Mouse (Mus musculus) lung, adult 2 months (tissue): ENCODE measurements around the gene S100a6. TPM values are rescaled to one million over a fixed set of nuclear protein-coding genes. Genes with fewer than 3 reads are reported as not detected.

Experiments
- DNase-seq: peaks from one replicate; pipeline ENCODE4 v3.0.0; 2022
- H3K4me1 ChIP-seq: fragments of 200-500 bp; 2 replicates; pipeline ENCODE4 v1.6.1; 2011; ENCODE audit warnings: low read length; ENCODE audit not compliant: control insufficient read depth, insufficient read depth
- H3K4me3 ChIP-seq: fragments of 200-500 bp; replicated peaks from 2 replicates; pipeline ENCODE3; 2011; ENCODE audit warnings: low read depth, mild to moderate bottlenecking, control low read depth, low read length; ENCODE audit errors: extremely low read depth
- CTCF ChIP-seq: fragments of 200-500 bp; IDR thresholded peaks from 2 replicates; pipeline ENCODE4 v1.5.1; 2011; ENCODE audit warnings: mild to moderate bottlenecking, low read length, control low read depth; ENCODE audit not compliant: insufficient read depth
- POLR2A ChIP-seq: fragments of 200-500 bp; IDR thresholded peaks from 2 replicates; pipeline ENCODE4 v1.6.1; 2011; ENCODE audit warnings: low read depth, mild to moderate bottlenecking, control low read depth, low read length, borderline replicate concordance; ENCODE audit errors: extremely low read depth
- WGBS: fragments of 180-500 bp; shearing (Covaris S2); methylation state at CpG from one replicate; pipeline ENCODE4 v1.1.7; 2018; 5-methylcytosine and 5-hydroxymethylcytosine counted together
- polyA plus RNA-seq: library from polyadenylated mRNA; depleted of rRNA; stranded (reverse); fragments of >200 nt; gene quantifications from 2 replicates; pipeline ENCODE4 v1.2.3, GENCODE M21; 2012; rRNA removed

Gene S100a6
- polyA plus RNA-seq = 439 and 454 TPM in 2 replicates

DNA sequence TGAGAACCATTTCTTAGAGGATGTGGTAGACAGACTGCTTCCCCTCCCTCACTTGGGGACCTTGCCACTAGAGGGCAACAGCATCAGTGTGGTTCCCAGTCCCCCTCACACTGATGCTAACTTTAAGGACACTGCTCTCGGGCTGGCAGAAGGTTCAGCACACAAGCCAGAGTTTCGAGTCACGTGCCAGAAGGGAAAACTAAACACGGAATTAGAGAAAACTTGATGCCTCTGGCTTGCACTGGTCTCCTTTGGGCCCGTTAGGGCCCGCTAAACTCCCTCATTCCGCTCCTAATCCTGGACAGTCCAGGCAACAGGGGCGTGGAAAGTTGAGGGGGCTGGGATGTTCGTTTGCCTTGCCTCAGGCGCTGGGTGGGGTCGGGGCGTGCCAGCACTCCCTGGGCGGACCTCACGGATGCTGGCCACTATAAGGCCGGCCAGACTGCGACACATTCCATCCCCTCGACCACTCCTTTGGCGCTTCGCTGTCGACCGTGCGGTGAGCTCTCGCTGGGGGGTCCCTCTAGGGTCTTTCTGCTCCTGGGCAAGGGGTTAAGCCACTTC, at the start of gene S100a6:
TSS of gene S100a6 (plus strand) at position 155 of the 564 bp plus-strand sequence.
- Histone ChIP-seq H3K4me3 (peak within 1 kb of the TSS; percentile 49), H3K4me1 (0 out of 2 replicates have a peak, but pooled peaks cover 2% of the 10 kb centered on the region)
- WGBS = 3% methylated on average over 23 of the region's 23 CpGs
- TF ChIP-seq POLR2A (peak; percentile 86; the same call in 1 of the 2 replicates), CTCF (peak; percentile 91)
- DNase-seq = peak; percentile 57

DNA sequence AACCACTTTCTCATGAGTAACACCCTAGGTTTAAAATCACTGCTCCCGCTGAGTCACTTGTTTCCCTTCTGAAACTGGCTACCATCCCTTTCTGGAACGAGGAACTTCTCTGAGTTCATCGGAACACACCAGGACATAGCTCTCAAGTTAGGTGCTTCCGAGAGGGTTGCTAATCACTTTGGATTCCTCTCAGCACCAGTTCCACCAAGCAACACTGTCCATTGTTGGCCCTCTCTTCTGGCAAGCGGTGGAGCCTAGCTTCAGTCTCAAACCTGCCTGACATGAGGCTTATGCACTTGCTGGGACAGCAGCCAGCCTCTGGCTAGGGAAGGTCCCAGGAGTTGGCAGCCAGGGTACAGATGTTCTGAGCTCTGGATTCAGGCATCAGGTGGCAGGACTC, 38.0 kb upstream of the S100a6 start:
- Histone ChIP-seq H3K4me1 (no peaks in the 10 kb centered on the region), H3K4me3 (no peak overlapping the region)
- no peak for DNase-seq
- TF ChIP-seq POLR2A (no peak), CTCF (no peak)
- 77% methylated on average over 5 of the region's 5 CpGs for WGBS

DNA sequence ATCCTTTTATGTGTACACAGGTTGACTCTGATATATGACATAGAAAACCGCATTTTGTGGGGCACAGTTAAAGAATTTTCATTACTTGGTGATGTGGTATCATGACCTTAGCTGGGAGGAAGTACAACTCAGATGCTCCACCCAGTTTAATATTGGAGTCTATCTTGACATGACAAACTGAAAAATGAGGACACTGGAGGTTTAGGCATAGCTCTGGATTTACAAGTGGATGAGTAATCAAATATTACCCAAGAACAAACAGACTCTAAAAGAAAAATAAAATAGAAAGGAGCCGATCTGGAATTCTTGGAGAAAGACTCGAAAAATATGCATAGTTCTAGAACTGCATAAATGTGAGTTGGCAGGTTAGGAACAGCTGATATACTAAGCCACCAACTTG, 37.4 kb upstream of the S100a6 start:
- no peak for DNase-seq
- Histone ChIP-seq H3K4me1 (no peaks in the 10 kb centered on the region), H3K4me3 (no peak overlapping the region)
- TF ChIP-seq POLR2A = no peak
- TF ChIP-seq CTCF = no peak
- 62% methylated on average over 3 of the region's 3 CpGs for WGBS

DNA sequence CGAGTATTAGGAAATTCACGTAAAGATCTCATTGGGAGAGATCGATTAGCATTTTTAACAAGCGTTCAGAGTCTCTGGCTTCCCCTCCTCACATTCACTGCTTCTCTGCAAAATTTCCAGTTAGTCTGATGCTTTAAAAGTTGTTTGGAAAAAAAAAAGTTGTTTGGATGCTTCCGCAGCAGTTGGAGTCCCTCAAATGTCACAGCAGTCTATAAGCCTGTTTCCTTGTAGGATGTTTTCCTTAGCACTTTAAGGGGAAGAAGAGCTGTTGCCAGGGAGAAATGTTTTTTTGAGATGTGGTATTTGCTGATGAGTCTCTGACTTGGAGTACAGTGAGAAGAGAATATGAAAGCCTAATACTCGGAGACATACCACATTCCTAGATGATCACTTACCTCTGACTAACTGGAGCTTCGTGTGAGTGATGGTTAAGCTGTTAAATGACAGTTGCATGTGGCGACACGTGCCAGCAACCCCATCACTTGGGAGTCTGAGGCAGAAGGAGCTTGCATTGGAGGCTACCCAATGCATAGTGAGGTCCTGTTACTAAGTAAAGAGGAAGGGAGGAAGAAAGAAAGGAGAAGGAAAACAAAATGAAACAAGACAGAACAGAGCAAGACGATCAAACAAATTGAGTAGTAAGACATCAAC, 36.2 kb upstream of the S100a6 start:
- 61% methylated on average over 10 of the region's 10 CpGs for WGBS
- H3K4me1 ChIP-seq = no peaks in the 10 kb centered on the region
- TF ChIP-seq POLR2A (no peak), CTCF (no peak)
- no peak overlapping the region for H3K4me3 ChIP-seq
- no peak for DNase-seq

DNA sequence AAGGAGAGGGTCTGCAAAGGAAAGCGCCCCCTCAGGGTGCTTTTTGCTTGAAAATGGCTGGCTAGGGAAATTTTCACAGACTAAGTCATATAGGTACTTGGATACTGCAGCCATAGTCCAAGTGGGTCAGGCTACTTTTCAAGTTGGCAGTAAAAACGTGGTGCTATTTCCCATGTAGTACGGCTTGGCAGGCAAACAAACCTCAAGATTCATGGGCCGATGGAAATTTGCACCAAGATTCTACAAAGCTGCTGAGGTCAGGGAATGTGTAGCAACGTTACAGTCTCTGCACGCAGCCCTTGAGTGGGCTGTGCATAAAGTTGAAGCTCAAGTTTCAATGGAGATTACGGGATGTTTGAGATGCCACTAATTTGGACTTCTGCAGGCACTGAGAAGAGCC, 33.2 kb upstream of the S100a6 start:
- no peak for TF ChIP-seq CTCF
- TF ChIP-seq POLR2A = no peak
- WGBS = 58% methylated on average over 7 of the region's 7 CpGs
- Histone ChIP-seq H3K4me1 (no peaks in the 10 kb centered on the region), H3K4me3 (no peak overlapping the region)
- DNase-seq = no peak

DNA sequence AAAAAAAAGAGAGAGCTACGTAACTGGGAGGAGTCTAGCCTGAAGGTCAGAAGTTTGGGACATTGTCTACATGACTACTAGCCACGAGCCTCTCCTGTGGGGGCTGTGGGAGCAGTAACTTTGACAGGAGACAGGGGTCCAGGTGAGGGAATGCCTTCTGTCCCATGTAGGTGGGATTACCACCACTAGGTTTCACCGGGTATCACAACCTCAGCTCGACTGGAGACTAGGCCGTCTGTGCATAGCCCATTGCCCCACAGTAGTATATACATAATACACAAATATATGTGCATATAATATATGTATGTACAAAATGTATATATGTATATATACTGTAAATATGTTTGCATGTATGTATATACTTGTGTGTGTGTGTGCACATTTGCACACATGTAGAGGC, 31.5 kb upstream of the S100a6 start:
- DNase-seq = no peak
- 97% methylated on average over 5 of the region's 5 CpGs for WGBS
- no peak overlapping the region for H3K4me3 ChIP-seq
- TF ChIP-seq CTCF (no peak), POLR2A (no peak)
- H3K4me1 ChIP-seq = peaks cover 1% of the 10 kb centered on the region

DNA sequence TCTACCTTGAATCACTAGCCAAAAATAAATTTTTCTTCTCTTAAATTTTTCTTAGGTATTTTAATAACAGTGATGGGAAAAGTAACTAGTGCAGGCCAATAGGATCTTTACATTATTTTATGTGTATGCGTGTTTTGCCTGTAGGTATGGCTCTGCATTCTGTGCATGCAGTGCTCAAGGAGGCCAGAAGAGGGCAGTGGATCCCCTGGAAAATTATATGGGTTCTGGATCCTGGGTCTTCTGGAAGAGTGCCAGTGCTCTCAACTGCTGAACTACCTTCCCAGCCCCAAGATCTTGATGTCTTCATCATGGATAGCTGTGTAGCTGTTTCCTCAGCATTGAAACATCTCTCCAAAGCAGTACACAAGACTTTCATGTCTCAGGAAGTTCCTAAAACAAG, 30.5 kb upstream of the S100a6 start:
- no peak overlapping the region for H3K4me3 ChIP-seq
- TF ChIP-seq CTCF (no peak), POLR2A (no peak)
- no peak for DNase-seq
- WGBS = 100% methylated on average over 1 of the region's 1 CpGs
- peaks cover 11% of the 10 kb centered on the region for H3K4me1 ChIP-seq

DNA sequence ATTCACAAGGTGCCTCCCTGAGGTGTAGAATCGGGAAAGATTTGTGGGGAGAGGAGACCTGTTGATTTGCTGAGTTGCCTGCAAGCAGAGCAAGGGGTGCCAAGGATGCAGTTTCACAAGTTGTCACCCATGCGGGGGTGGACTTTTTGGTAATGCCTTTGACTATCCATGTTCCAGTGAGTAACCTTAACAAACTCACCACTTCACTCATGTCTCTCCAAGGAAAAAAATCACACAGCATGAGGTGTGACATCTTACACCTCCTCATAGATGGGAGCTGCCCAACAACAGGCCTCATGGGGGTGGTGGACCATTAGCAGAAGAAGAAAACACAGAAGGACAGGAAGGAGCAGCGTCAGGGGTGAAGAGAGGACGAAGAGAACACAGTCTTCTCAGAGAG, 30.1 kb upstream of the S100a6 start:
- 88% methylated on average over 4 of the region's 4 CpGs for whole genome bisulfite sequencing

DNA sequence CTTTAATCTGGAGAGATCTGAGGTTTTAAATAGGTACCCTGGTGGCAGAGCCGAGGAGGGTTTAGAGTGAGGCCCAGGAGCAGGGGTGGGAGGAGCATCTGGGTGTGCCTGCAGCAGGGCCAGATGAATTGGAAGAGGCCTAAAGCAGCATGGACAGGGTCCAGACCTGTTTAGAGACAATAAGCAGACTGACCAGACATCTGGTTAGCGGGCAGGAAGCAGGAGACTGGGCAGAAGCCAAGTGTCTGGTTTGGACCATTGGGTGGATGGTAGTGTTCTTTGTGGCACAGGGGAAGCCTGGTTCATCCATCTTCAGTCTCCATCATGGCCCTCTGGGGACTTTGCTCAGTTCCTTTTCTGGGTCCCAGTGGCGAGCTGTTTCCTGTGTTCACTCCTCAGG, 28.8 kb upstream of the S100a6 start:
- 42% methylated on average over 3 of the region's 3 CpGs for WGBS
- Histone ChIP-seq H3K4me3 (no peak overlapping the region), H3K4me1 (peaks cover 12% of the 10 kb centered on the region)
- TF ChIP-seq CTCF = no peak
- no peak for TF ChIP-seq POLR2A
- no peak for DNase-seq

More for the DNA sequence above, 30.1 kb upstream of the S100a6 start:
- Histone ChIP-seq H3K4me3 (no peak overlapping the region), H3K4me1 (peaks cover 12% of the 10 kb centered on the region)
- DNase-seq = no peak
- no peak for TF ChIP-seq POLR2A
- TF ChIP-seq CTCF = no peak

DNA sequence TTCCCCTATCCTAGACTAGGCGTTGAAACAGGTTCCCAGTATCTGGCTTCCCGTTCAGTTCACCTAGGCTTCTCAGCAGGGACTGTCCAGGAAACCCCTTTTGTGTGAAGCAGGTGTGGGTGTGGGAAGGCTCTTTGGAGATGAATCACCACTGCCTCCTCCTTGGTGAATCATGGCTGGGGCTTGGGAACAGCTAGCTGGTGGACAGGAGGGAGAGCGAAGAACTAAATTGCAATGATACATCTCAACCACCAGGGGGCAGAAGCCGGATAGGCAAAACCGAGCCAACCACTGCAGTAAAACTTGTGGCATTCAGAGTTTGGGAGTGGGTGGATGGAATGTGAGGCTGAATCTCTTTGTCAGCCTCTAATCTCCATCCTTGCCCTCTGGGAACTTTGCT, 27.1 kb upstream of the S100a6 start:
- peaks cover 12% of the 10 kb centered on the region for H3K4me1 ChIP-seq
- DNase-seq = peak; percentile 65
- 25% methylated on average over 5 of the region's 5 CpGs for WGBS
- H3K4me3 ChIP-seq = no peak overlapping the region
- TF ChIP-seq CTCF (peak; percentile 88), POLR2A (no peak)
